Mouse (Mus musculus) megakaryocyte, embryonic 14.5 days (primary cell): ENCODE results near the gene Abtb2. TPM values are rescaled to one million over a fixed set of nuclear protein-coding genes. Genes with fewer than 3 reads are reported as not detected.

Experiments
- H3K27me3 ChIP-seq: replicated peaks from 2 replicates; pipeline ENCODE3; 2012; ENCODE audit warnings: inconsistent platforms
- H3K36me3 ChIP-seq: replicated peaks from 2 replicates; pipeline ENCODE3; 2012; ENCODE audit warnings: low read length, inconsistent platforms, mixed read lengths
- H3K4me1 ChIP-seq: 2 replicates; pipeline ENCODE4 v1.6.1; 2012; ENCODE audit warnings: inconsistent platforms
- H3K4me3 ChIP-seq: replicated peaks from 2 replicates; pipeline ENCODE3; 2012; ENCODE audit warnings: moderate library complexity, mild to moderate bottlenecking, inconsistent platforms
- H3K9me3 ChIP-seq: 2 replicates; pipeline ENCODE4 v1.6.1; 2012; ENCODE audit warnings: inconsistent platforms
- FLI1 ChIP-seq: IDR thresholded peaks from 2 replicates; pipeline ENCODE4 v1.6.1; 2012; ENCODE audit warnings: low read length, inconsistent platforms, mixed read lengths
- GATA1 ChIP-seq: IDR thresholded peaks from 3 replicates; pipeline ENCODE4 v1.6.1; 2012; ENCODE audit warnings: mixed read lengths, low read length, inconsistent platforms, borderline replicate concordance
- polyA plus RNA-seq: library from polyadenylated mRNA; stranded (reverse); fragments of >175 nt; gene quantifications from 2 replicates; pipeline ENCODE4 v1.2.3, GENCODE M21; 2012; ENCODE audit warnings: low replicate concordance; ENCODE audit not compliant: insufficient read depth

Gene Abtb2
- polyA plus RNA-seq, 1 experiment, result 0.50 TPM

DNA sequence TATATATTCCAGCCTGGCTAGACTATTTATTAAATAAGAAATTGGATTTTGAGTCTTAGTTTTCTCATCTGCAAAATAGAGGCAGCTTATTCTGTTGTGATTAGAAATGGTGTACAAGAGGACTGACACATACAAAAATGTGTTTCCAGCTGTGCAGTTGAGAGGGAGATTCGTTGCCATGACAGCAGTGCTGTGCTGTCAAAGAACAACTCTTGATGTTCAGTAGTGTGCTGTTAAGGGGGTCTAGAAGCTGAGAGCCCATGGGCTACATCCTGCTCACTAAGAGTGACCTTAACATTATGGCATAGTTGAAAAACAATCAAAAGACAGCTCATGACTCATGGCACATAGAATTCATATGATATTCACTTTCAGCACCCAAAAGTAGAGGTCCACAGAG, 71.3 kb downstream of the Abtb2 start:
- H3K9me3 ChIP-seq, result no peaks in the 10 kb centered on the region
- H3K36me3 ChIP-seq, result no peaks in the 10 kb centered on the region
- H3K4me1 ChIP-seq, result peaks cover 76% of the 10 kb centered on the region
- peaks cover 45% of the 10 kb centered on the region for H3K27me3 ChIP-seq
- H3K4me3 ChIP-seq, result no peak overlapping the region
- TF ChIP-seq FLI1, result no peak
- TF ChIP-seq GATA1, result no peak

DNA sequence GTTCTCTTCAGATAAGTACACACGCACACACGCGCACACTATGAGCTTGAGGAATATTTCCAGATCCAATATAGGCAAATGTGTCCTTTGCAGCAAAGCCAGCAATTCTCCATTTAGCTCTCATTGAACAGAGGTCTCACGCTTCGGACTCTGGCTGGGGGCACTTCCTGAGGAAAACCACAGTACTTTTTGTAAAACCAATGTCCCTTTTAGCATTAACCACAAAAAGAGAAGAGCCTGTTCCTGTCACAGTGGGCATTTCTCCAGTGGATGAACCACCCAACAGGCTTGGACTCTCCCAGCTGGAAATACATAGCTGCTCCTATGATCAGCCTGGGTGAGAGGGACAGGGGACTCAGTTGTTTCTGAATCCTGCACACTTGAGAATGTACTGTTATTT, 71.8 kb downstream of the Abtb2 start:
- TF ChIP-seq FLI1 (no peak), GATA1 (no peak)
- H3K4me1 ChIP-seq, result peaks cover 72% of the 10 kb centered on the region

DNA sequence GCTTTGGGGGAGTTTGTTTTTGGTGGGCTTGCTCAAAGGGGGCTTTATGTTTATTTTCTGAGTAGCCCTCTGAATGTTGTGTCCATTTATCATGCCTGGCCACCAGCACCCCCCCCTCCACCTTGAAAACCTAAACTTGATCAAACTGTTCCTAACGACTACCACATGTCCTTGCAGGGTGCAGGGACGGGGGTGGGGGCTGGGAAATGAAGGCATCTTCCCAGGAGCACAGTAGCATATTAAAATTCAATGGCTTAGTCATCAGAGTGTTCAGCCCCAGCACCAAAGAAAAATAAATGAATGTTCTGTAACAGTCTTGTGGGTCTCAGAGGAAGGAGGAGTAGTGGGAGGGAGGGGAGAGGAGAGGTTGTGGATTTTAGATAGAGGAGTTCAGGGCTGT, 73.6 kb downstream of the Abtb2 start:
- H3K4me1 ChIP-seq, result peaks cover 69% of the 10 kb centered on the region
- H3K4me3 ChIP-seq, result no peak overlapping the region
- TF ChIP-seq GATA1, result no peak
- no peak for TF ChIP-seq FLI1
- H3K27me3 ChIP-seq, result peaks cover 38% of the 10 kb centered on the region
- no peaks in the 10 kb centered on the region for H3K9me3 ChIP-seq
- H3K36me3 ChIP-seq, result no peaks in the 10 kb centered on the region

More for the DNA sequence above, 71.8 kb downstream of the Abtb2 start:
- Histone ChIP-seq H3K36me3 (no peaks in the 10 kb centered on the region), H3K27me3 (peaks cover 40% of the 10 kb centered on the region), H3K4me3 (peak overlapping the region; percentile 48), H3K9me3 (no peaks in the 10 kb centered on the region)

DNA sequence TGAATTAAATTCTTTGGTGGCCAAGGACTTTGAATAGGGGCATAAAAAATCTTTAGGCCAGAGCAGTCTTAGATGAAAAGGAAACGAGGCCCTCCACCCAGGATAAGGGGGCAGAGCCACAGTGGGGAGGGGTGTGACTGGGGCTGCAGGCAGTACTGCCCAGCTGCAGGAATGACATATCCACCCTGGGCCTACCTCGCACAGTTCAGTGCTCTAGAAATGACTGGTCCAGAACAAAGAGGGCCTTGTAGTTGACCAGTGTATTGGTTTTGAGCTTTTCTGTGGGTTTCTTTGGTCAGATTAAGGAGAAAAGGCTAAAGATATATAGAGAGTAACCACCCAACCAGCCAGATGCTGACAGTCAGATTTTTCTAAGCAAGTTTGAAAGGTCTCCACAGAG, 74.8 kb downstream of the Abtb2 start:
- H3K27me3 ChIP-seq, result peaks cover 32% of the 10 kb centered on the region
- H3K4me1 ChIP-seq, result peaks cover 66% of the 10 kb centered on the region
- peak overlapping the region; percentile 46 for H3K4me3 ChIP-seq
- H3K36me3 ChIP-seq, result no peaks in the 10 kb centered on the region
- TF ChIP-seq FLI1 (no peak), GATA1 (no peak)
- H3K9me3 ChIP-seq, result no peaks in the 10 kb centered on the region

DNA sequence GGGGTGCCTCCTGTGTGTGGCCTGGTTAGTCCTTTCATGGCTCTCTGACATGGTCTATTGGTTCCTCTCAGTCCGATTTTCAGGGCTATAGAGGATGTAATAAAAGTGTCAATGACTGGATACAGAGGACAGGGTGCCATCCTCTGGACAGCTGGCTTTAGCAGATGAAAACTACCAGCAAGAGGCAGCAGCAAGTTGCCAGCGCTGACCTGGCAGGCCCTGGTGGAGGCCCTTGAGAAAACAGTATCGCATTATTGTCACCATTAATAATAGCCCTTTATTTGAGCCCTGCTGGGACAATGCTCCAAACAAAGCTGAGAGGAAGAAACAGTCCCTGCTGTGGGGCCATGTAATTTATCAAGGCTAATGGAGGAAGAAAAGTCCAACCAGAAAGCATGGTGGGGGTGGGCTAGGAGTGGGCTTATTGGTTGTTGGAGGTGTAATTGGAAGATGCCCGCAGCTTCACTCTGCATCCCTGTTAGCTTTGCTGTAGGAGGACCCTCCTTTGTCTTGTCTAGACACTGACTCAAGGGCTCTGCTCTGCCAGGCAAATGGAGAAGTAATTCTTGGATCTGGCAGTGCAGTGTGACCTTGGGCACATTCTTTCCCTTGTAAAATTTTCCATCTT, 77.6 kb downstream of the Abtb2 start:
- Histone ChIP-seq H3K27me3 (peaks cover 35% of the 10 kb centered on the region), H3K9me3 (no peaks in the 10 kb centered on the region), H3K4me3 (no peak overlapping the region), H3K4me1 (peaks cover 38% of the 10 kb centered on the region), H3K36me3 (no peaks in the 10 kb centered on the region)
- TF ChIP-seq GATA1, result no peak
- no peak for TF ChIP-seq FLI1

DNA sequence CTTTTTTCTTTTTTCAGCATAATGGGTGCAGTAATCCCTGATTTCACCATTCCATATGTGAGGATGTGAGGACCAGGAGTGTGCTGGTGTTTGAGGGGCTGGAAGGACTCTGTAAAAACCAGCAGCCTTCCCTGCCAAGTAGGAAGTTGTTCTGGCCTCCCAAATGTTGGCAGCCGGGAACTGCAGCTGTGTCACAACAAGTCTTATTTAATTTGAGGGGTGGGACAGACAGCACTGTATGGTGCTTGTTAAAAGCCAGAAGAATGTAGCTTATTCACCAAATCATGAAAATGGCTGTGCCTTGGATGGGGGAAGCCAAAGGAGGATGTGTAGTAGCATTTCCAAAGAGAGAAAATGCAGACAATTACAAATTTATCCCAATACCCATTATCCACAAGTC, 78.3 kb downstream of the Abtb2 start:
- Histone ChIP-seq H3K4me3 (no peak overlapping the region), H3K4me1 (peaks cover 31% of the 10 kb centered on the region), H3K9me3 (no peaks in the 10 kb centered on the region), H3K27me3 (peaks cover 36% of the 10 kb centered on the region), H3K36me3 (no peaks in the 10 kb centered on the region)
- no peak for TF ChIP-seq FLI1
- no peak for TF ChIP-seq GATA1

DNA sequence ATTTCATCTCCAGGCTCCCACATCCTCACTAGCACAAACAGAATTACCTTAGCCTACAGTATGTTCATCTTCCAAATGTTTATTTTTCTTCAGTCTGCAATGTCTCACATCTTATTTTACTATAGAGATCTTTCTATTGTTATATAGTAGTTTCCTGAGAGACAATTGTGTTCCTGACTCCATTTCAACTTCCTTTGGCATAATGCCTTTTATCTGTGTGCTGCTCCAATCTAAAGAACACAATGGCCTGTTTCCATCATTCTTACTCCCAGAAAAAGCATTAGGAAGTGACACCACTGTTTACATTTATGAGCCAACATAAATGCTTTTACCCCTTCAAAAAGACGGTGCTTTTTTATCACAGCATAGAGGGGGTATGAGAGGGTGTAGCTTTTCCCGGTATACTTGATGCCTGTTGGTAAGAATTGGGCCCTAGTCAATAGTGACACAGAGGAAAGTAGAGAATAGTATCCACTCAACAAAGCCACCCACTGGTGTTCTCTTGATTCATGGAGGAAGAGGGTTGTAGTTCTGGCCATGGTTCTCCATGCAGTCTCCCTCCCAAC, 84.3 kb downstream of the Abtb2 start:
- Histone ChIP-seq H3K9me3 (no peaks in the 10 kb centered on the region), H3K36me3 (no peaks in the 10 kb centered on the region), H3K4me3 (no peak overlapping the region), H3K27me3 (peaks cover 31% of the 10 kb centered on the region), H3K4me1 (peaks cover 14% of the 10 kb centered on the region)
- TF ChIP-seq FLI1 (no peak), GATA1 (no peak)

DNA sequence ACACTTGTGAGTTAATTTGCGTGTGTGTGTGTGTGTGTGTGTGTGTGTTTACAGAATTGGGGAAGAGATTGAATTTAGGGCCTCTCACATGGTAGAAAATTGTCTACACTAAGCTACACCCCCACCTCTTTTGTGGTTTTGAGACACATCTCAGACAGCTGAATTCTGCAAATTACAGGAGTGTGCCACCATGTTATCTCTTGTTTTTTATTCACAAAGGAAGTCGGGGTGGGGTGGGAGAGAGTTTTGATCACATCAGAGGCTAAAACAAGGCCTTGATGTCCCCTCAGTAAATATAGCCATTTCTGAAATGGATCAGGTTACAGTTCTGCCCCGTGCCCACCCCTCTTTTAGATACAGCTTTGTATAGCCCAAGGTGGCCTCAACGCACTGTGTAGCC, 86.0 kb downstream of the Abtb2 start:
- H3K9me3 ChIP-seq, result no peaks in the 10 kb centered on the region
- peaks cover 25% of the 10 kb centered on the region for H3K4me1 ChIP-seq
- H3K4me3 ChIP-seq, result no peak overlapping the region
- H3K27me3 ChIP-seq, result peaks cover 24% of the 10 kb centered on the region
- H3K36me3 ChIP-seq, result no peaks in the 10 kb centered on the region
- TF ChIP-seq FLI1, result no peak
- TF ChIP-seq GATA1, result no peak

DNA sequence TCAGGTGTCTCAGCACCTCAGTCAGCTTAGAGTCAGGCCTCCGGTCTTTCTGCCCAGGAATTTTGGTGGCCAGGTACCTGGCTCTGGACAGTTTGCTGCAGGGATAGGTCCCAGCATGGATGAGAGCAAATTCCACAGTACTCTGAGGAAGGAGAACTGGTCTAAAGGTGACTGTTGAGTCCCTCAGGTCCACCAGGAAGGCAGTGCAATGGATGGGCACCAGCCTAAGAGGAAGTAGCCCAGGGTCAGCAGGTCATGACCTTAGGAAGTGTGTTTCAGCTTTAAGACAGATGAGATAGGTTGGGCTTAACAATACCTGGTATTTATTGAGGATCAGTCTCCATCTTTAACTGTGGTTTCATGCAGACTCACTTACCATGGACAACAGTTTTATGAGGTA, 88.9 kb downstream of the Abtb2 start:
- Histone ChIP-seq H3K4me3 (no peak overlapping the region), H3K27me3 (peaks cover 26% of the 10 kb centered on the region), H3K4me1 (peaks cover 47% of the 10 kb centered on the region), H3K9me3 (no peaks in the 10 kb centered on the region), H3K36me3 (no peaks in the 10 kb centered on the region)
- TF ChIP-seq GATA1, result no peak
- TF ChIP-seq FLI1, result no peak

DNA sequence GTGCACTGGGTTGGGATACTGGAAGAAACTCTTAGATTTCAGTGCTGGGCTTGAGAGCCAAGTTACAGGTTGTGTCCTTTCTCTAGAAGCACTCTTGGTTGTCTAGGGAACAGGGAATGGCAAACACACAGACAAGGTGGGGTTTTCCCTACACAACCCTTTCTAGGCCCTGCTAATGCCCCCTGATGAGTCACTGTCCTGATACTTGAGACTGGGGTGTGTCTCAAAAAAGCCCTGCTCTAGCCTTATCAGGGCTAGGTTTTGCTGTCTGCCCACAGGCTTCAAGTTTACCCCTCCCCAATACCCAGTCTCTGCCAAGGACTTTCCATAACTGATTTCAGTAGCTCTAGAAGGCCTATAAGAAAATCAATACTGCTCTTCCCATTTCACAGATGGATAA, 89.9 kb downstream of the Abtb2 start:
- no peaks in the 10 kb centered on the region for H3K9me3 ChIP-seq
- no peak for TF ChIP-seq FLI1
- TF ChIP-seq GATA1, result no peak
- H3K4me3 ChIP-seq, result no peak overlapping the region
- peaks cover 52% of the 10 kb centered on the region for H3K4me1 ChIP-seq
- no peaks in the 10 kb centered on the region for H3K36me3 ChIP-seq
- peaks cover 25% of the 10 kb centered on the region for H3K27me3 ChIP-seq

DNA sequence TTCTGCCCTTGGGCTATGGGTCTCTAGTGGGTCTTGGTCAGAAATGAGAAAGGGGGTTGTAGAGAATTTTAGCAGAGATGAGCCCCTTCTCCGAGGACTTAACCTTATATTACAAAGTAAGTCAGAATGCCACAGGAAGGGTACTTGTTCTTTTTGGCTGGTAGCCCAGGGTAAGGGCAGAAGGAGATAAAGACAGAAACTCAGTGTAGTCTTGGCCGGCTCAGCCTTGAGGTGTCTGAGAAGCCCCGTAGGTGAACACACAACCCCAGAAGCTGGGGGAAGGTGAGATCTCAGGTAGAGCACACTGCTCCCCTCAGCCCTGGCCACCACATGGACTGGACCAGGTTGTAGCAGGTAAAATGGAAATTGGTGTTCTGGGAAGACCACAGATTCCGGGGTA, 93.1 kb downstream of the Abtb2 start:
- TF ChIP-seq GATA1, result no peak
- TF ChIP-seq FLI1, result no peak
- Histone ChIP-seq H3K4me3 (no peak overlapping the region), H3K27me3 (peaks cover 32% of the 10 kb centered on the region), H3K36me3 (no peaks in the 10 kb centered on the region), H3K4me1 (peaks cover 72% of the 10 kb centered on the region), H3K9me3 (no peaks in the 10 kb centered on the region)
